Mouse (Mus musculus) intestine, postnatal 0 days (tissue): ENCODE data around the gene D1Ertd622e. TPM values are rescaled to one million over a fixed set of nuclear protein-coding genes. Genes with fewer than 3 reads are reported as not detected.

Experiments used
- ATAC-seq: fragments of 200-750 bp; cut with Nextera tagmentation; 2 replicates; pipeline ENCODE4 v1.8.0; 2017; ENCODE audit warnings: mild to moderate bottlenecking, moderate TSS enrichment, moderate library complexity
- H3K27ac ChIP-seq: fragments of 300-500 bp; sonication (generic); 2 replicates; pipeline ENCODE4 v1.5.1; 2014; ENCODE audit warnings: mild to moderate bottlenecking, low read depth, low read length, moderate library complexity
- H3K27me3 ChIP-seq: fragments of 300-500 bp; sonication (generic); replicated peaks from 2 replicates; pipeline ENCODE4 v1.6.1; 2014; ENCODE audit warnings: low read length, mixed read lengths; ENCODE audit not compliant: control insufficient read depth, insufficient read depth
- H3K36me3 ChIP-seq: fragments of 300-500 bp; sonication (generic); 2 replicates; pipeline ENCODE4 v1.6.1; 2014; ENCODE audit warnings: mild to moderate bottlenecking, moderate library complexity; ENCODE audit not compliant: control insufficient read depth, insufficient read depth
- H3K4me1 ChIP-seq: fragments of 300-500 bp; sonication (generic); replicated peaks from 2 replicates; pipeline ENCODE4 v1.6.1; 2014; ENCODE audit warnings: antibody characterized with exemption, low read length, mixed read lengths; ENCODE audit not compliant: control insufficient read depth, insufficient read depth
- H3K4me2 ChIP-seq: fragments of 300-500 bp; sonication (generic); replicated peaks from 2 replicates; pipeline ENCODE4 v1.6.1; 2014; ENCODE audit warnings: low read depth, mild to moderate bottlenecking, moderate library complexity
- H3K4me3 ChIP-seq: fragments of 300-500 bp; sonication (generic); 2 replicates; pipeline ENCODE4 v1.5.1; 2014; ENCODE audit warnings: low read depth, low read length
- H3K9ac ChIP-seq: fragments of 300-500 bp; sonication (generic); 2 replicates; pipeline ENCODE4 v1.6.1; 2014; ENCODE audit warnings: mild to moderate bottlenecking, low read depth, low read length
- H3K9me3 ChIP-seq: fragments of 300-500 bp; sonication (generic); 2 replicates; pipeline ENCODE4 v1.6.1; 2016; ENCODE audit warnings: mixed run types; ENCODE audit not compliant: control insufficient read depth
- CTCF ChIP-seq: sonication (generic); IDR thresholded peaks from 2 replicates; pipeline ENCODE4 v1.5.1; 2016; ENCODE audit warnings: low read depth, mild to moderate bottlenecking, control low read depth, antibody characterized with exemption, moderate library complexity
- whole genome bisulfite sequencing: fragments of 180-500 bp; shearing (Covaris S2); extraction: QIAGEN DNeasy Blood & Tissue Kit; methylation state at CpG from one replicate; pipeline ENCODE4 v1.1.7; 2014; 5-methylcytosine and 5-hydroxymethylcytosine counted together
- polyA plus RNA-seq: library from polyadenylated mRNA; unstranded; fragments of >200 nt; fragmentation: Nextera tagmentation; extraction: Ambion mirVana; gene quantifications from 2 replicates; pipeline ENCODE4 v1.2.1, GENCODE M21; 2015

D1Ertd622e gene
- polyA plus RNA-seq, 1 experiment from 2014 or later = 29.5 TPM

- no peak overlapping the region for H3K27ac ChIP-seq
- 43% methylated on average over 5 of the region's 5 CpGs for whole genome bisulfite sequencing
- no peak for ATAC-seq
These were observed 39.2 kb downstream of the D1Ertd622e start for GRCm38 (mm10) chr1:97622574-97623208.

DNA sequence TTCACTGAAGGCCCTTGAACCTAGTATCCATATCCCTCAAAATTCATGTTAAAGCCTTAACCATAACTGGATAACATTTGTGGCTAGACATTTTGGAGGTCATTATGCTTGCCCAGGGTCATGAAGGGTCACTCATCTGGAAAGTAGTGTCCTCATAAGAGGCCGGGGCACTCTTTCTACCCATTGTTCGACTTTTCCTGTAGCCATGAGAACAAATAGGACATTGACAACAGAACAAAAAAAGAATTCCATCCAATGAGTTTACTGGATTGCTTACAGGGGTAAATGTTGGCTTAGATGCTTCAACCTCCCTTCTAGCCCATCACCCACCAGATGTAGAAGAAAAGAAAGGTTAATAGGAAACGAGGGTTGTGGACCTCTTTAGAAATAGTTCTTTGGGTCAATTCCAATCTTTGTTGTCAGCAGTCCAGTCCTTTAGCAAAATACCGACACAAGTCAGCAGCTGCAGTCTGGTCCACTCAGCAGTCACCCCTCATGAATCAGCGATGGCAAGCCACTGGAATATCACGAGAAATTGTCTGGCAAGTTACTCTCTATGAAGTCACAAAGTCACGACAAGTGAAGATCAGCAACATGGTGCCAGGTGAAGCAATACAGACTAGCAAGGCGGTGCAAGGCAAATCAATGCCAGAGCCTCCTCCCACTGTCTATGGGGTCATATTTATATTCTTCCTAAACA is 42.1 kb downstream of the D1Ertd622e start:
- no peaks in the 10 kb centered on the region for H3K36me3 ChIP-seq
- no peak overlapping the region for H3K4me3 ChIP-seq
- ATAC-seq = no peak
- H3K9me3 ChIP-seq = no peaks in the 10 kb centered on the region
- H3K4me1 ChIP-seq = no peaks in the 10 kb centered on the region
- no peak for TF ChIP-seq CTCF
- no peak overlapping the region for H3K27ac ChIP-seq
- 87% methylated on average over 8 of the region's 8 CpGs for WGBS
- H3K4me2 ChIP-seq = no peak overlapping the region
- no peak overlapping the region for H3K9ac ChIP-seq
- no peaks in the 10 kb centered on the region for H3K27me3 ChIP-seq

More at GRCm38 (mm10) chr1:97622574-97623208, 39.2 kb downstream of the D1Ertd622e start:
- TF ChIP-seq CTCF = no peak
- Histone ChIP-seq H3K4me3 (no peak overlapping the region), H3K27me3 (no peaks in the 10 kb centered on the region), H3K9ac (no peak overlapping the region), H3K9me3 (no peaks in the 10 kb centered on the region), H3K4me2 (no peak overlapping the region), H3K36me3 (no peaks in the 10 kb centered on the region), H3K4me1 (no peaks in the 10 kb centered on the region)

- 67% methylated on average over 1 of the region's 1 CpGs for WGBS
These were observed 46.3 kb downstream of the D1Ertd622e start for GRCm38 (mm10) chr1:97615525-97615924.

GRCm38 (mm10) chr1:97614531-97615462 is 47.1 kb downstream of the D1Ertd622e start:
- H3K4me2 ChIP-seq = no peak overlapping the region
- WGBS = 85% methylated on average over 11 of the region's 11 CpGs
- ATAC-seq = no peak
- no peaks in the 10 kb centered on the region for H3K36me3 ChIP-seq
- H3K9ac ChIP-seq = no peak overlapping the region
- H3K27ac ChIP-seq = no peak overlapping the region
- no peak for TF ChIP-seq CTCF
- H3K27me3 ChIP-seq = no peaks in the 10 kb centered on the region
- H3K9me3 ChIP-seq = no peaks in the 10 kb centered on the region
- H3K4me1 ChIP-seq = no peaks in the 10 kb centered on the region
- no peak overlapping the region for H3K4me3 ChIP-seq

More at GRCm38 (mm10) chr1:97615525-97615924, 46.3 kb downstream of the D1Ertd622e start:
- H3K4me2 ChIP-seq = no peak overlapping the region
- no peak for TF ChIP-seq CTCF
- no peaks in the 10 kb centered on the region for H3K27me3 ChIP-seq
- H3K36me3 ChIP-seq = no peaks in the 10 kb centered on the region
- H3K4me3 ChIP-seq = no peak overlapping the region
- no peak overlapping the region for H3K27ac ChIP-seq
- H3K9me3 ChIP-seq = no peaks in the 10 kb centered on the region
- ATAC-seq = no peak
- no peak overlapping the region for H3K9ac ChIP-seq
- H3K4me1 ChIP-seq = no peaks in the 10 kb centered on the region

DNA sequence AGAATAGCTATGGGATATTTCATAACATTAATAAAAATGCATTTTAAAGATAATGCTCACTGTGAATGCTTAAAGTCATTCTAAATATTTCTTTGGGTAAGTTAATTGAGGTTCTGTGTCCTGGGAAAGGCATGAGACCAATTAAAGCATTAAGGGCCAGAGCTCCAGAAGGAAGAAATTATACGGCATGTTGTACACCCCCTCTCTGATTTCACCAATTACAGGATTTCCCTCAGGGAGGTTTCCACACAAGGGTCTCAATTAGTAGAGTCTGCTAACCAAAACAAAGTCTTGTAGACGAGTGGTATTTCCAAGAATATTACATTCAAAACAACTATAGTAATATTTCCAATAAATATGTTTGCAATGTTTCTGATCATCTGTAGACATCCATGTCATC is 50.1 kb downstream of the D1Ertd622e start:
- Histone ChIP-seq H3K4me3 (no peak overlapping the region), H3K36me3 (no peaks in the 10 kb centered on the region), H3K4me2 (no peak overlapping the region), H3K9me3 (no peaks in the 10 kb centered on the region), H3K9ac (no peak overlapping the region), H3K4me1 (no peaks in the 10 kb centered on the region), H3K27ac (no peak overlapping the region), H3K27me3 (no peaks in the 10 kb centered on the region)
- TF ChIP-seq CTCF = no peak
- no peak for ATAC-seq
- WGBS = 75% methylated on average over 2 of the region's 2 CpGs

DNA sequence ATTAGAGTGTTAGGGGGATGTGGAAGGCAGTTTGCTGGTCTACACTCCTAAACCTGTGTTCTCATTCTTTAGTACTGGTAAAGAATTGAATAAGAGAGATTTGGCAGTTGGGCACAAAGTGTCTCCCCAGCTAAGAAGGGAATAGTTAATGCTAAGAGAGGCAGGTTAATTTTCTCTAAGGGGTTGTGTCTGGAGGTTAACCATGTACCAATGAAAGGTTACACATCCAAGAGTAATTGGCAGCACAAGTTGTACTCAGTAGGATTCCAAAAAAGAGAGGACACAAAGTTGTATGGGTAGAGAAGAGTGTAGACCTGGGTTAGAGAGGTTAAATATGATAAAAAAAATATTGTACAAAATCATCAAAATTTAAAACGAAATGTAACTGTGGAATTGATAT is 58.5 kb downstream of the D1Ertd622e start:
- Histone ChIP-seq H3K27ac (no peak overlapping the region), H3K36me3 (no peaks in the 10 kb centered on the region), H3K9ac (no peak overlapping the region), H3K9me3 (no peaks in the 10 kb centered on the region), H3K4me3 (no peak overlapping the region), H3K4me1 (no peaks in the 10 kb centered on the region), H3K27me3 (no peaks in the 10 kb centered on the region), H3K4me2 (no peak overlapping the region)
- no peak for TF ChIP-seq CTCF
- no peak for ATAC-seq
- WGBS = 62% methylated on average over 1 of the region's 1 CpGs
